Mouse (Mus musculus) midbrain, embryonic 16.5 days (tissue): ENCODE results near the gene Col24a1. TPM values are rescaled to one million over a fixed set of nuclear protein-coding genes. Genes with fewer than 3 reads are reported as not detected.

Experiments used
- ATAC-seq: fragments of 200-750 bp; cut with Nextera tagmentation; 2 replicates; pipeline ENCODE4 v1.8.0; 2017; ENCODE audit warnings: moderate TSS enrichment
- H3K27ac ChIP-seq: fragments of 300-500 bp; sonication (generic); 2 replicates; pipeline ENCODE4 v1.5.1; 2014; ENCODE audit warnings: mild to moderate bottlenecking, low read length, mixed read lengths
- H3K27me3 ChIP-seq: fragments of 300-500 bp; sonication (generic); 2 replicates; pipeline ENCODE4 v1.6.1; 2014; ENCODE audit warnings: low read depth, low read length, mixed read lengths; ENCODE audit not compliant: control insufficient read depth, insufficient read depth
- H3K36me3 ChIP-seq: fragments of 300-500 bp; sonication (generic); 2 replicates; pipeline ENCODE4 v1.6.1; 2014; ENCODE audit warnings: mild to moderate bottlenecking, low read length, moderate library complexity, mixed read lengths; ENCODE audit not compliant: control insufficient read depth, insufficient read depth
- H3K4me1 ChIP-seq: fragments of 300-500 bp; sonication (generic); 2 replicates; pipeline ENCODE4 v1.6.1; 2014; ENCODE audit warnings: mild to moderate bottlenecking, low read length, mixed read lengths; ENCODE audit not compliant: control insufficient read depth, insufficient read depth
- H3K4me2 ChIP-seq: fragments of 300-500 bp; sonication (generic); 2 replicates; pipeline ENCODE4 v1.6.1; 2014; ENCODE audit warnings: mild to moderate bottlenecking, low read length, mixed read lengths
- H3K4me3 ChIP-seq: fragments of 300-500 bp; sonication (generic); 2 replicates; pipeline ENCODE4 v1.5.1; 2014; ENCODE audit warnings: low read depth, mild to moderate bottlenecking, low read length, moderate library complexity, mixed read lengths
- H3K9ac ChIP-seq: fragments of 300-500 bp; sonication (generic); 2 replicates; pipeline ENCODE4 v1.6.1; 2014; ENCODE audit warnings: low read depth, low read length, mixed read lengths
- H3K9me3 ChIP-seq: fragments of 300-500 bp; sonication (generic); replicated peaks from 2 replicates; pipeline ENCODE4 v1.6.1; 2014; ENCODE audit warnings: mild to moderate bottlenecking, low read length, mixed read lengths; ENCODE audit not compliant: control insufficient read depth, poor library complexity, severe bottlenecking
- WGBS: fragments of 180-500 bp; shearing (Covaris S2); extraction: QIAGEN DNeasy Blood & Tissue Kit; methylation state at CpG from one replicate; pipeline ENCODE4 v1.1.7; 2014; 5-methylcytosine and 5-hydroxymethylcytosine counted together
- polyA plus RNA-seq: library from polyadenylated mRNA; unstranded; fragments of >200 nt; fragmentation: Nextera tagmentation; extraction: Ambion mirVana; gene quantifications from 2 replicates; pipeline ENCODE4 v1.2.1, GENCODE M21; 2015

Gene Col24a1
- polyA plus RNA-seq, 1 experiment from 2014 or later: 1.6 TPM

- no peaks in the 10 kb centered on the region for H3K9me3 ChIP-seq
- no peaks in the 10 kb centered on the region for H3K27me3 ChIP-seq
- no peak overlapping the region for H3K27ac ChIP-seq
- 74% methylated on average over 3 of the region's 3 CpGs for WGBS
- no peaks in the 10 kb centered on the region for H3K36me3 ChIP-seq
- no peak for ATAC-seq
- H3K4me2 ChIP-seq: no peak overlapping the region
- H3K4me1 ChIP-seq: 0 out of 2 replicates have a peak, but pooled peaks cover 2% of the 10 kb centered on the region
- H3K4me3 ChIP-seq: no peak overlapping the region
- no peak overlapping the region for H3K9ac ChIP-seq
Observed at GRCm38 (mm10) chr3:145550216-145550615, 257.9 kb downstream of the Col24a1 start.

GRCm38 (mm10) chr3:145554388-145554787, 262.1 kb downstream of the Col24a1 start:
- no peaks in the 10 kb centered on the region for H3K27me3 ChIP-seq
- H3K4me3 ChIP-seq: no peak overlapping the region
- H3K36me3 ChIP-seq: no peaks in the 10 kb centered on the region
- WGBS: 94% methylated on average over 2 of the region's 2 CpGs
- H3K9me3 ChIP-seq: no peaks in the 10 kb centered on the region
- H3K4me1 ChIP-seq: no peaks in the 10 kb centered on the region
- no peak for ATAC-seq
- no peak overlapping the region for H3K4me2 ChIP-seq
- H3K27ac ChIP-seq: no peak overlapping the region
- no peak overlapping the region for H3K9ac ChIP-seq

- H3K9ac ChIP-seq: no peak overlapping the region
- no peak overlapping the region for H3K4me2 ChIP-seq
- 92% methylated on average over 10 of the region's 10 CpGs for WGBS
- H3K27ac ChIP-seq: no peak overlapping the region
- no peak overlapping the region for H3K4me3 ChIP-seq
- no peaks in the 10 kb centered on the region for H3K27me3 ChIP-seq
- no peaks in the 10 kb centered on the region for H3K36me3 ChIP-seq
- no peaks in the 10 kb centered on the region for H3K9me3 ChIP-seq
- no peaks in the 10 kb centered on the region for H3K4me1 ChIP-seq
- ATAC-seq: no peak
Observed at GRCm38 (mm10) chr3:145556206-145556605, 263.9 kb downstream of the Col24a1 start.

- Histone ChIP-seq H3K9me3 (peaks cover 6% of the 10 kb centered on the region; the same call in 1 of the 2 replicates), H3K27ac (no peak overlapping the region), H3K27me3 (no peaks in the 10 kb centered on the region), H3K4me3 (no peak overlapping the region), H3K9ac (no peak overlapping the region), H3K36me3 (no peaks in the 10 kb centered on the region), H3K4me1 (no peaks in the 10 kb centered on the region), H3K4me2 (no peak overlapping the region)
- ATAC-seq: no peak
- 93% methylated on average over 5 of the region's 5 CpGs for WGBS
Observed at GRCm38 (mm10) chr3:145559675-145560074, 267.4 kb downstream of the Col24a1 start.

- no peak for ATAC-seq
- no peaks in the 10 kb centered on the region for H3K36me3 ChIP-seq
- no peaks in the 10 kb centered on the region for H3K27me3 ChIP-seq
- 80% methylated on average over 4 of the region's 4 CpGs for WGBS
- H3K9ac ChIP-seq: no peak overlapping the region
- H3K4me2 ChIP-seq: no peak overlapping the region
- no peaks in the 10 kb centered on the region for H3K4me1 ChIP-seq
- H3K9me3 ChIP-seq: peaks cover 6% of the 10 kb centered on the region; the same call in 1 of the 2 replicates
- no peak overlapping the region for H3K27ac ChIP-seq
- H3K4me3 ChIP-seq: no peak overlapping the region
Observed at GRCm38 (mm10) chr3:145560117-145560516, 267.8 kb downstream of the Col24a1 start.

- H3K27me3 ChIP-seq: no peaks in the 10 kb centered on the region
- H3K9me3 ChIP-seq: no peaks in the 10 kb centered on the region
- H3K4me3 ChIP-seq: no peak overlapping the region
- WGBS: 87% methylated on average over 3 of the region's 3 CpGs
- no peak overlapping the region for H3K9ac ChIP-seq
- no peak overlapping the region for H3K27ac ChIP-seq
- 0 out of 2 replicates have a peak, but pooled peaks cover 4% of the 10 kb centered on the region for H3K36me3 ChIP-seq
- no peak overlapping the region for H3K4me2 ChIP-seq
- ATAC-seq: no peak
- peaks cover 14% of the 10 kb centered on the region for H3K4me1 ChIP-seq
Observed at GRCm38 (mm10) chr3:145574468-145574867, 282.2 kb downstream of the Col24a1 start.

- ATAC-seq: no peak; the same call in 1 of the 2 replicates
- no peak overlapping the region for H3K4me3 ChIP-seq
- WGBS: 86% methylated on average over 7 of the region's 7 CpGs
- peaks cover 14% of the 10 kb centered on the region for H3K4me1 ChIP-seq
- H3K36me3 ChIP-seq: peaks cover 9% of the 10 kb centered on the region
- peak overlapping the region; percentile 84; the same call in 1 of the 2 replicates for H3K4me2 ChIP-seq
- H3K9ac ChIP-seq: no peak overlapping the region
- no peaks in the 10 kb centered on the region for H3K27me3 ChIP-seq
- H3K27ac ChIP-seq: no peak overlapping the region
- no peaks in the 10 kb centered on the region for H3K9me3 ChIP-seq
Observed at GRCm38 (mm10) chr3:145575340-145575739, 283.1 kb downstream of the Col24a1 start.

- ATAC-seq: peak; percentile 94
Observed at GRCm38 (mm10) chr3:145575743-145576481, 283.6 kb downstream of the Col24a1 start, which contains the start of gene Znhit6. TSS of gene Znhit6 (plus strand) at chr3:145576205.

GRCm38 (mm10) chr3:145576482-145576822, 284.2 kb downstream of the Col24a1 start:
- peak overlapping the region; percentile 84 for H3K4me2 ChIP-seq
- WGBS: under 1% methylated on average over 11 of the region's 11 CpGs
- H3K27me3 ChIP-seq: no peaks in the 10 kb centered on the region
- peak overlapping the region; percentile 78 for H3K27ac ChIP-seq
- no peaks in the 10 kb centered on the region for H3K9me3 ChIP-seq
- H3K4me3 ChIP-seq: peak overlapping the region; percentile 87
- H3K9ac ChIP-seq: peak overlapping the region; percentile 86
- ATAC-seq: no peak
- H3K36me3 ChIP-seq: peaks cover 10% of the 10 kb centered on the region
- peaks cover 14% of the 10 kb centered on the region for H3K4me1 ChIP-seq

More at GRCm38 (mm10) chr3:145575743-145576481, 283.6 kb downstream of the Col24a1 start, which contains the start of gene Znhit6:
- Histone ChIP-seq H3K27ac (peak within 1 kb of the TSS; percentile 78), H3K4me1 (peaks cover 14% of the 10 kb centered on the region), H3K9ac (peak within 1 kb of the TSS; percentile 86), H3K4me2 (peak within 1 kb of the TSS; percentile 84), H3K4me3 (peak within 1 kb of the TSS; percentile 87), H3K36me3 (peaks cover 10% of the 10 kb centered on the region), H3K9me3 (no peaks in the 10 kb centered on the region), H3K27me3 (no peaks in the 10 kb centered on the region)
- 6% methylated on average over 37 of the region's 37 CpGs for WGBS
